Mouse (Mus musculus) adrenal gland, postnatal 0 days (tissue): Measurements from ENCODE around the gene St8sia4. TPM values are rescaled to one million over a fixed set of nuclear protein-coding genes. Genes with fewer than 3 reads are reported as not detected.

Source experiments
- polyA plus RNA-seq: library from polyadenylated mRNA; unstranded; fragments of >200 nt; fragmentation: Nextera tagmentation; extraction: Ambion mirVana; gene quantifications from 2 replicates; pipeline ENCODE4 v1.2.1, GENCODE M21; 2015

The St8sia4 gene
- 1.9 and 4.8 TPM in 2 replicates for polyA plus RNA-seq

DNA sequence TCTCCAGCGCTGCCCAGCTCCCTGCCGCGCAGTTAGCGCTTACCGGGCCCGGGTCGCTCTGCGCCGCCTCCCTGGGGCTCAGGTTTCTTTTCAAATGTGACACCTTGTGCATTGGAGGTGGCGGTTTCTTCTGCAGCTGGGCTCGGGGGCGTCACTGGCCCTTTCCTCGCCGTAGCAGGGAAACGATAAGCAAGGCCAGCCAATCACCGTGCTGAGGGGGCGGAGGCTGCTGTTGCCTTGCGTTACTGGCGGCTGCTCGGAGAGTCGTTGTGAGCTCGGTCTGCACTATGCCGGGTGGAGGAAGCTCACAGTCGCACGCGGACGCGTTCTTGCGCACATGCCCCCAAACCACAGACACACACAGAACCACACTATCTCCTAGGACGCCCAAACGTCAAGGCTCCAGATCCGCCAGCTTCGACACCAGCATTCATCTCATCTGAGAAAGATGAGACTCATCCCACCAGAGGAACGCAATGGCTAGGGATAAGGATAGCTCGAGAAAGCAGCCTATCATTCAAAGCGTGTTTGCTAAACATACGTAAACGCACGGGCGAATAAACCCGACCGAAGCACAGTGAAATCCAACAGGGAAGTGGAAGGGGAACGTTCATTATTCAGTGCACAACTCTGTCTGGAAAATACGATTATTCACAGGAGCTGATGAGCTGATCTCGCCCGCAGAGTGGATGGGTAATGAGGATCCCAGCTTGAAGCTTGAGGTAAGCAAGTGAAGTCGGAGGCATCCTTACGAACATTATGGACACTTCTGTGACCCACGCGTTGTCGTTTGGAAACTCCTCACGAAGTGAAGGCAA is at the start of gene St8sia4:
TSS of gene St8sia4 (minus strand) at position 137 of the 818 bp plus-strand sequence.

